Mouse (Mus musculus) heart, adult 10 weeks (tissue): ENCODE measurements around the gene Syt15. TPM values are rescaled to one million over a fixed set of nuclear protein-coding genes. Genes with fewer than 3 reads are reported as not detected.

ENCODE experiments used
- polyA plus RNA-seq: library from polyadenylated mRNA; stranded (reverse); fragments of 350-450 nt; fragmentation: Illumina TruSeq; extraction: RNeasy Lipid Tissue Mini Kit (QIAGEN cat#74804); gene quantifications from one replicate; pipeline ENCODE4 v1.2.3, GENCODE M21; 2014; ENCODE audit warnings: low read depth, low replicate concordance

Syt15 gene
- polyA plus RNA-seq: 0.63 TPM

DNA sequence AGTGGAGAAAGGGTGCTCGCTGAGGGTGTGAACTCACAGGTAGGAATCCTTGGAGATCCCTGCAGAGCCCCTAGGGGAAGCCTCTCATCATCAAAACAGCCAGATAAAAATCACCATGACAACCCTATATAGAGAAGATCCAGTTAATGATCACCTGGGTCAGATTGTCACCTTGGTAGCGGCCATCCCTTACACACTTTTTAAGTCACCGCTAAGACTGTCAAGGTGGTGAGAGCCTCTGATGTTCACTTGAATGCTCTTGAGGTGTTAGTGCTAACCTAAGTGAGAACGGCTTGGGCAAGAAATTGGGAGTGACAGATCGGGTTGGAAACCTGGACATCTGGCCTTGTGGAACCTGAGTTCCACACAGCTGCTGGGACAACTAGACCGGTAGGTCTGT is at the start of gene Syt15:
Syt15 (plus strand) TSS at position 301 of the 400 bp plus-strand sequence.

DNA sequence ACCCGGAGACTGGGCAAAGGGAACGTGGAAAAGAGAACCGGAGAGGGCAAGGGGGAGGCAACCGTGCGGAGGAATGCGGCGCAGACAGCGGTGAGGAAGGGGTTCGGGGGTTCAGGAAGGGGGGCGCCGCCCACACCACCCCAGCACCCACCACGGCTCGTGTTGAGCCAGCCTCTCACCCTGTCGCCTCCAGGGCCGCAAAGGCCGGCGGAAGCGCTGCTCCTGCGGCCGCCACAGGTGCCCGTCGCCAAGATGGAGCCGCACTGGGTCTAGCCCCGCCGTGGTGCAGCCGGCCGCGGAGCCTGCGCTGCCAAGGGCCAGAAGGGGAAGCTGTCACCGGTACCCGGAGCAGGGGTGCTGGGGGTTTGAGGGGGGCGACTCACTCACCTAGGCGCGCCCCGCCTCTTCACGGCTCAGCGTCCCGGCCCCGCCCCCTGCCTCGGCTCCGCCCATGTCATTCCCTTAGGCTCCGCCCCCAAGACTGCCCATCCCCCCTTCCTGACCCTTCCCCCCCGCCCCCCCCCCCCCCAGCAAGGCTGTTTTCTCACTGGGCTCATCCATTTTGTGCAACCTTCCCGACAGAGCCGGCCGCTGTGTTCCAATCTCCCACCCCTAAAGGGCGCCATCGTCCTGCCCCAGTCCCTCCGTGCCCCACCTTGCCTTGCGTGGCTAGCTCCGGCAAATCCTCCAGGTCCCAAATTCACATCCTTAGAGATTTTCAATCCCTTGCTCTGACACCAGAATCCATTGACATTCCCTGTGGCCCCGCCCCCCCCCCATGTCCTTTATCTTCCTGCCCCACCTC is 18.0 kb upstream of the Syt15 start, which contains the start of gene Gprin2:
Gprin2 (minus strand) TSS at position 423 of the 805 bp plus-strand sequence.

Other genes with a start within 250 kb of the Syt15 start
- not detected for gene Zfp488, start 240.8 kb upstream of the Syt15 start, polyA plus RNA-seq
- gene Gm30083, start 204.4 kb upstream of the Syt15 start, polyA plus RNA-seq: not detected
- not detected for gene Gm5460, start 202.8 kb upstream of the Syt15 start, polyA plus RNA-seq
- not detected for gene Antxrl, start 166.9 kb upstream of the Syt15 start, polyA plus RNA-seq
- 1.9 TPM for gene Anxa8, start 133.6 kb upstream of the Syt15 start, polyA plus RNA-seq
- not detected for gene A630023A22Rik, start 116.8 kb upstream of the Syt15 start, polyA plus RNA-seq
- gene Npy4r, start 67.1 kb upstream of the Syt15 start, polyA plus RNA-seq: 0.39 TPM
- 0.05 TPM for gene Gprin2, start 17.9 kb upstream of the Syt15 start, polyA plus RNA-seq
- gene Shld2, start 90.9 kb downstream of the Syt15 start, polyA plus RNA-seq: 7.2 TPM
- 110 TPM for gene Glud1, start 91.1 kb downstream of the Syt15 start, polyA plus RNA-seq
- not detected for gene Fam25c, start 135.8 kb downstream of the Syt15 start, polyA plus RNA-seq
- gene Sncg, start 155.2 kb downstream of the Syt15 start, polyA plus RNA-seq: 21.1 TPM
- 23.2 TPM for gene Mmrn2, start 155.9 kb downstream of the Syt15 start, polyA plus RNA-seq